Mouse (Mus musculus) hindbrain, embryonic 10.5 days (tissue): ENCODE measurements around the gene Borcs6. TPM values are rescaled to one million over a fixed set of nuclear protein-coding genes. Genes with fewer than 3 reads are reported as not detected.
A peak's percentile ranks its signal among the peaks of the same experiment; 100 is the strongest.

Source experiments
- DNase-seq: peaks from one replicate; pipeline ENCODE4 v3.0.0-alpha.2; 2017; ENCODE audit warnings: low spot score
- H3K27ac ChIP-seq: fragments of 300-500 bp; sonication (generic); 2 replicates; pipeline ENCODE4 v1.5.1; 2016; ENCODE audit warnings: mild to moderate bottlenecking, moderate library complexity
- H3K27me3 ChIP-seq: fragments of 300-500 bp; sonication (generic); 2 replicates; pipeline ENCODE4 v1.6.1; 2016; ENCODE audit warnings: mild to moderate bottlenecking; ENCODE audit not compliant: poor library complexity, insufficient read depth, severe bottlenecking
- H3K36me3 ChIP-seq: fragments of 300-500 bp; sonication (generic); 2 replicates; pipeline ENCODE4 v1.6.1; 2016; ENCODE audit warnings: mild to moderate bottlenecking, moderate library complexity
- H3K4me1 ChIP-seq: fragments of 300-500 bp; sonication (generic); replicated peaks from 2 replicates; pipeline ENCODE4 v1.6.1; 2016; ENCODE audit warnings: mild to moderate bottlenecking
- H3K4me3 ChIP-seq: fragments of 300-500 bp; sonication (generic); 2 replicates; pipeline ENCODE4 v1.5.1; 2016; ENCODE audit warnings: mild to moderate bottlenecking, moderate library complexity
- H3K9me3 ChIP-seq: fragments of 300-500 bp; sonication (generic); 2 replicates; pipeline ENCODE4 v1.6.1; 2016; ENCODE audit warnings: mild to moderate bottlenecking, moderate library complexity
- WGBS: fragments of 180-500 bp; shearing (Covaris S2); methylation state at CpG from one replicate; pipeline ENCODE4 v1.1.7; 2016; 5-methylcytosine and 5-hydroxymethylcytosine counted together
- polyA plus RNA-seq: library from polyadenylated mRNA; unstranded; fragments of >200 nt; fragmentation: Nextera tagmentation; extraction: Ambion mirVana; gene quantifications from 2 replicates; pipeline ENCODE4 v1.2.1, GENCODE M21; 2016

The Borcs6 gene
- polyA plus RNA-seq, 1 experiment from 2014 or later: 12.6 TPM

- 10% methylated on average over 8 of the region's 8 CpGs for WGBS
- H3K4me1 ChIP-seq: peaks cover 33% of the 10 kb centered on the region
- DNase-seq: peak; percentile 86
- H3K9me3 ChIP-seq: no peaks in the 10 kb centered on the region
- H3K27me3 ChIP-seq: no peaks in the 10 kb centered on the region
- H3K36me3 ChIP-seq: peaks cover 53% of the 10 kb centered on the region
- peak overlapping the region; percentile 71 for H3K4me3 ChIP-seq
- H3K27ac ChIP-seq: peak overlapping the region; percentile 82
These were observed 23.7 kb upstream of the Borcs6 start for GRCm38 (mm10) chr11:69035849-69036248.

DNA sequence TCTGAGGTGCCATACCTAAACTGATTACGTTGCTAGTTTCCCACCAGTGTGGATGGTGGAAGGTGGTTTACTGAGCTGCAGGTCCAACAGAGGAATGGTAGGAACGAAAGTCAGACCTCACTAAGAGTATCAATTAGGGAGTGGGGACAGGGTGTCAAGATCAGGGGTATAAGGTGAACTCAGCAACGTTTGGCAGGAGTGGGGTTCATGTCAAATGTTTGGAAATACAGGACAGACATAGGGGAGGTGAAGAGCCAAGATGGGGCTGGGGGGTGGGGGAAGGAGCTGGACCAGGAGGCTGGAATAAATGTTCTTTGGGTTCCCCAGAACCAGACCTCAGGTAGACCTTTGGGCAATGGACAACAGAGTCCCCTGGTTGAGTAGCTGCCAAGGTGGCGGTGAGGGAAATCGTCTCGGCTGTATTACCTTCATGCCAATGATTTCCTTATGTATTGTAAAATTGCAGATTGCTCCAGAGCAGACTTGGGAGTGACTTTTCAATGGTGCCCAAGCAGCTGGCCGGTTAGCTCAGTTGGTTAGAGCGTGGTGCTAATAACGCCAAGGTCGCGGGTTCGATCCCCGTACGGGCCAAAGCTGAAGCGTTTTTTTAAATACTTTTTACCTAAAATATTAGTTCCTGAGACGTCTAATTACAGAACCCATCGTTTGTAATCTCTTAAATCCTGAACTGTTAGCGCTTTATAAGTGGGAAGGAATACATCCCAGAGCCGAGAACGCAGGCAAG, 22.9 kb upstream of the Borcs6 start:
- DNase-seq: peak; percentile 88
- H3K9me3 ChIP-seq: no peaks in the 10 kb centered on the region
- H3K36me3 ChIP-seq: peaks cover 45% of the 10 kb centered on the region
- peaks cover 33% of the 10 kb centered on the region for H3K4me1 ChIP-seq
- 10% methylated on average over 20 of the region's 20 CpGs for WGBS
- no peaks in the 10 kb centered on the region for H3K27me3 ChIP-seq
- peak overlapping the region; percentile 89 for H3K27ac ChIP-seq
- H3K4me3 ChIP-seq: peak overlapping the region; percentile 71

GRCm38 (mm10) chr11:69037231-69038061, 22.1 kb upstream of the Borcs6 start:
- Histone ChIP-seq H3K4me1 (peaks cover 33% of the 10 kb centered on the region), H3K4me3 (peak overlapping the region; percentile 71), H3K27ac (peak overlapping the region; percentile 89), H3K9me3 (no peaks in the 10 kb centered on the region), H3K27me3 (no peaks in the 10 kb centered on the region), H3K36me3 (peaks cover 38% of the 10 kb centered on the region)
- peak; percentile 86 for DNase-seq
- under 1% methylated on average over 34 of the region's 34 CpGs for WGBS

GRCm38 (mm10) chr11:69038173-69038572, 21.3 kb upstream of the Borcs6 start:
- no peaks in the 10 kb centered on the region for H3K9me3 ChIP-seq
- WGBS: 70% methylated on average over 5 of the region's 5 CpGs
- DNase-seq: no peak
- peaks cover 31% of the 10 kb centered on the region for H3K36me3 ChIP-seq
- peak overlapping the region; percentile 71 for H3K4me3 ChIP-seq
- peaks cover 33% of the 10 kb centered on the region for H3K4me1 ChIP-seq
- no peak overlapping the region for H3K27ac ChIP-seq
- H3K27me3 ChIP-seq: no peaks in the 10 kb centered on the region

- Histone ChIP-seq H3K4me3 (peak within 1 kb of the TSS; percentile 93), H3K9me3 (no peaks in the 10 kb centered on the region), H3K27ac (peak within 1 kb of the TSS; percentile 97), H3K27me3 (no peaks in the 10 kb centered on the region), H3K4me1 (peaks cover 39% of the 10 kb centered on the region), H3K36me3 (peaks cover 35% of the 10 kb centered on the region)
- WGBS: under 1% methylated on average over 54 of the region's 54 CpGs
- peak; percentile 90 for DNase-seq
These were observed 13.8 kb upstream of the Borcs6 start, which contains the start of gene Aurkb for GRCm38 (mm10) chr11:69045531-69046394. Gene Aurkb, plus strand, starts transcription at chr11:69045647.

DNA sequence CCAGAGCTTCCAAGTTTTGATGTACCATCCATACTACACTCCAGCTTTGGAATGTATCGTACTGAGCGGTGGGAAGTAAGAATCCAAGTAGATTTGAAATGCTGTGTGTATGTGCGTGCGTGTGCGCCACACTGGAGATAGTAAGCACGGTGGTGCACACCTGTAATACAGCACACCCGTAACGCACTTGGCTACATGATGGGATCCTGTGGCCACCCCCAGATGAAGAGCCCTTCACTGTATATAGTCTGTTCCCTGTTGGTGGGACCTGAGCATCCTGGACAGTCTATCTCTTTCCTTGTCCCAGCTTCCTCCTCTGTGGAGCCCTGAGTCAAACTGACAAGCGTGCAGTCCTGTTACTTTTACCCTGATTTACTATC, 13.1 kb upstream of the Borcs6 start:
- H3K27ac ChIP-seq: peak overlapping the region; percentile 97
- no peaks in the 10 kb centered on the region for H3K27me3 ChIP-seq
- H3K9me3 ChIP-seq: no peaks in the 10 kb centered on the region
- no peak for DNase-seq
- WGBS: 21% methylated on average over 9 of the region's 9 CpGs
- peaks cover 41% of the 10 kb centered on the region for H3K36me3 ChIP-seq
- peaks cover 44% of the 10 kb centered on the region for H3K4me1 ChIP-seq
- peak overlapping the region; percentile 93 for H3K4me3 ChIP-seq

DNA sequence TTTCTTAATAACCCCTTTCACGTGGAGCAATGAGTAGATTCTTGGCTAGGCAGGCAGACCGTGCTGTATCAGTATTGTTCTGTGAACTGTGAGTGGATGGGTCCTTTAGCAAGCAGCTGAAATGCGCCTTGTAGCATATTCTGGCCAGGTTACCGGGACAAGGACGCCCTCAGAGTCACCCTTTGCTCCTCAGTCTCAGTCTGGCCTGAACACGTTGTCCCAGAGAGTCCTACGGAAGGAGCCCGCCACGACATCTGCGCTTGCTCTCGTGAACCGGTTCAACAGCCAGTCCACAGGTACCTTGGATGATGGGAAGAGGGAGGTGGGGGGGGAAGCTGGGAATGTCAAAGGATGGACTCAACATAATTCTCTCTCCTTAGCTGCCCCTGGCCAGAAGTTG, 11.9 kb upstream of the Borcs6 start:
- H3K27me3 ChIP-seq: no peaks in the 10 kb centered on the region
- 94% methylated on average over 12 of the region's 12 CpGs for WGBS
- H3K27ac ChIP-seq: peak overlapping the region; percentile 20; the same call in 1 of the 2 replicates
- H3K4me3 ChIP-seq: peak overlapping the region; percentile 93
- no peaks in the 10 kb centered on the region for H3K9me3 ChIP-seq
- H3K36me3 ChIP-seq: peaks cover 52% of the 10 kb centered on the region
- peaks cover 49% of the 10 kb centered on the region for H3K4me1 ChIP-seq
- no peak for DNase-seq

DNA sequence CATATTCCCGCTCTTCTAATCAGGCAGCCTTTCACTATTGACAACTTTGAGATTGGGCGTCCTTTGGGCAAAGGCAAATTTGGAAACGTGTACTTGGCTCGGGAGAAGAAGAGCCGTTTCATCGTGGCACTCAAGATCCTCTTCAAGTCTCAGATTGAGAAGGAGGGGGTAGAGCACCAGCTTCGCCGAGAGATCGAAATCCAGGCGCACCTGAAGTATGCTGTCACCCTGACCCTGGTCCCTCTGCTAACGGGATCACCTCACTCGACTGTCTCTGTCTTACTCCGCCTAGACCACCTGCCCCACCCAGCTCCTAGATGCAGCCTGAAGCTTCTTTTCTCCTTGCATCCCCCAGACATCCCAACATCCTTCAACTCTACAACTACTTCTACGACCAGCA, 11.4 kb upstream of the Borcs6 start:
- 94% methylated on average over 14 of the region's 14 CpGs for WGBS
- peaks cover 57% of the 10 kb centered on the region for H3K36me3 ChIP-seq

DNA sequence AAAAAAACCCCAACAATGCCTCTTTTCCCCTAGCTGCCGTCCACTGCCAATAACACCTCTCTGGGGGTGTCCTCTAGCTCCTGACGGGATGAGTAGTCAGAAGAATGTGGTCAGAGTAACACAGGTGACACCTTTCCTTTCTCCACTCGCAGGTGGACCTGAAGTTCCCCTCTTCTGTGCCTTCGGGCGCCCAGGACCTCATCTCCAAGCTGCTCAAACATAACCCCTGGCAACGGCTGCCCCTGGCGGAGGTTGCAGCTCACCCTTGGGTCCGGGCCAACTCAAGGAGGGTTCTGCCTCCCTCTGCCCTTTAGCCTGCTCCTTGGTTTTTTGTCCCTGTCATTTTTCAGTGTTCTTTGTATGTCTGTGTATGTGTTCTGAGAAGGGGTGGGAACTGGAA, 8.8 kb upstream of the Borcs6 start:
- peaks cover 71% of the 10 kb centered on the region for H3K36me3 ChIP-seq
- no peak overlapping the region for H3K27ac ChIP-seq
- H3K9me3 ChIP-seq: no peaks in the 10 kb centered on the region
- 89% methylated on average over 8 of the region's 8 CpGs for WGBS
- no peaks in the 10 kb centered on the region for H3K27me3 ChIP-seq
- peaks cover 49% of the 10 kb centered on the region for H3K4me1 ChIP-seq
- DNase-seq: no peak
- H3K4me3 ChIP-seq: no peak overlapping the region

More for the DNA sequence above, 11.4 kb upstream of the Borcs6 start:
- Histone ChIP-seq H3K9me3 (no peaks in the 10 kb centered on the region), H3K27ac (no peak overlapping the region), H3K4me3 (peak overlapping the region; percentile 93), H3K4me1 (peaks cover 49% of the 10 kb centered on the region), H3K27me3 (no peaks in the 10 kb centered on the region)
- DNase-seq: no peak

GRCm38 (mm10) chr11:69051771-69052170, 7.7 kb upstream of the Borcs6 start:
- Histone ChIP-seq H3K27ac (no peak overlapping the region), H3K4me1 (peaks cover 43% of the 10 kb centered on the region), H3K27me3 (no peaks in the 10 kb centered on the region), H3K9me3 (no peaks in the 10 kb centered on the region), H3K36me3 (peaks cover 71% of the 10 kb centered on the region), H3K4me3 (no peak overlapping the region)
- WGBS: 62% methylated on average over 4 of the region's 4 CpGs
- no peak for DNase-seq

GRCm38 (mm10) chr11:69052824-69053421, 6.6 kb upstream of the Borcs6 start:
- WGBS: 89% methylated on average over 2 of the region's 2 CpGs

DNA sequence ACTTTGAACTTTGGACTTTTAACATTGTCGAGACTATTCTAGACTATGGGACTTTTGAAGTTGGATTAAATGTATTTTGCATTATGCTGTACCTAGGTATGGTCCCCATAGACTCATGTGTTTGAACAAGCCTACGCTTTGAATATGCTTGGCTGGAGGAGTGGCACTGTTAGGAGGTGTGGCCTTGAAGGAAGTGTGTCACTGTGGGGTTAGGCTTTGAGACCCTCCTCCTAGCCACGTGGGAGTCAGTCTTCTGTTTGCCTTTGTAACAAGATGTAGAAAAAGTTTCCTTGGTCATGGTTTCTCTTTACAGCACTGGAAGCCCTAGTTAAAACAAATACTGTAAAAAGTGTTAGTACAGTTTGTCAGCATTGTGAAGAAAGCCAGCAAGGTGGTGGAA, 5.7 kb upstream of the Borcs6 start:
- no peak overlapping the region for H3K27ac ChIP-seq
- H3K36me3 ChIP-seq: peaks cover 55% of the 10 kb centered on the region
- no peak for DNase-seq
- H3K27me3 ChIP-seq: no peaks in the 10 kb centered on the region
- no peaks in the 10 kb centered on the region for H3K9me3 ChIP-seq
- WGBS: 80% methylated on average over 3 of the region's 3 CpGs
- H3K4me3 ChIP-seq: no peak overlapping the region
- H3K4me1 ChIP-seq: peaks cover 33% of the 10 kb centered on the region

More at GRCm38 (mm10) chr11:69052824-69053421, 6.6 kb upstream of the Borcs6 start:
- H3K27me3 ChIP-seq: no peaks in the 10 kb centered on the region
- peaks cover 65% of the 10 kb centered on the region for H3K36me3 ChIP-seq
- no peak for DNase-seq
- no peaks in the 10 kb centered on the region for H3K9me3 ChIP-seq
- H3K4me3 ChIP-seq: no peak overlapping the region
- H3K27ac ChIP-seq: no peak overlapping the region
- peaks cover 33% of the 10 kb centered on the region for H3K4me1 ChIP-seq
